Mouse (Mus musculus) testis, adult 2 months (tissue): ENCODE results near the gene Sdsl. TPM values are rescaled to one million over a fixed set of nuclear protein-coding genes. Genes with fewer than 3 reads are reported as not detected.

Experiments used
- H3K27ac ChIP-seq: fragments of 200-500 bp; 2 replicates; pipeline ENCODE4 v1.5.1; 2012; ENCODE audit warnings: low read depth, low read length; ENCODE audit not compliant: control insufficient read depth, insufficient read depth
- H3K27me3 ChIP-seq: fragments of 200-500 bp; 2 replicates; pipeline ENCODE4 v1.6.1; 2012; ENCODE audit warnings: mild to moderate bottlenecking, low read length, moderate library complexity; ENCODE audit not compliant: control insufficient read depth, insufficient read depth
- H3K36me3 ChIP-seq: fragments of 200-500 bp; 2 replicates; pipeline ENCODE4 v1.6.1; 2012; ENCODE audit warnings: mild to moderate bottlenecking, low read length; ENCODE audit not compliant: control insufficient read depth, insufficient read depth
- H3K4me1 ChIP-seq: fragments of 200-500 bp; 2 replicates; pipeline ENCODE4 v1.6.1; 2012; ENCODE audit warnings: low read length; ENCODE audit not compliant: control insufficient read depth, insufficient read depth
- H3K4me3 ChIP-seq: fragments of 200-500 bp; 2 replicates; pipeline ENCODE4 v1.5.1; 2012; ENCODE audit warnings: low read depth, mild to moderate bottlenecking, low read length, moderate library complexity, mixed read lengths; ENCODE audit not compliant: control insufficient read depth
- CTCF ChIP-seq: fragments of 200-500 bp; IDR thresholded peaks from 2 replicates; pipeline ENCODE4 v1.5.1; 2012; ENCODE audit warnings: low read depth, mild to moderate bottlenecking, inconsistent platforms, low read length, moderate library complexity; ENCODE audit not compliant: control insufficient read depth, insufficient read depth, insufficient replicate concordance
- POLR2A ChIP-seq: fragments of 200-500 bp; IDR thresholded peaks from 2 replicates; pipeline ENCODE4 v1.6.1; 2012; ENCODE audit warnings: low read depth, mild to moderate bottlenecking, inconsistent platforms, low read length, moderate library complexity; ENCODE audit not compliant: control insufficient read depth
- polyA plus RNA-seq: library from polyadenylated mRNA; depleted of rRNA; stranded (reverse); fragments of >200 nt; gene quantifications from 2 replicates; pipeline ENCODE4 v1.2.3, GENCODE M21; 2012

Gene Sdsl
- polyA plus RNA-seq, 1 experiment = 6.1 TPM

- H3K27me3 ChIP-seq = no peaks in the 10 kb centered on the region; the same call in 1 of the 2 replicates
- H3K4me1 ChIP-seq = peaks cover 5% of the 10 kb centered on the region; the same call in 1 of the 2 replicates
- H3K4me3 ChIP-seq = no peak overlapping the region
- no peak for TF ChIP-seq POLR2A
- no peak for TF ChIP-seq CTCF
- no peak overlapping the region for H3K27ac ChIP-seq
- H3K36me3 ChIP-seq = no peaks in the 10 kb centered on the region
Observed at GRCm38 (mm10) chr5:120477993-120478392, 5.4 kb upstream of the Sdsl start.

GRCm38 (mm10) chr5:120476296-120476695 lies 3.7 kb upstream of the Sdsl start, which contains the start of gene Sds:
Gene Sds (plus strand): TSS chr5:120476526.
- H3K27ac ChIP-seq = no peak within 1 kb of the TSS
- H3K36me3 ChIP-seq = no peaks in the 10 kb centered on the region
- no peak within 1 kb of the TSS for H3K4me3 ChIP-seq
- no peaks in the 10 kb centered on the region; the same call in 1 of the 2 replicates for H3K27me3 ChIP-seq
- TF ChIP-seq POLR2A = no peak
- TF ChIP-seq CTCF = no peak
- H3K4me1 ChIP-seq = peaks cover 5% of the 10 kb centered on the region; the same call in 1 of the 2 replicates

- H3K36me3 ChIP-seq = no peaks in the 10 kb centered on the region
- no peak overlapping the region for H3K27ac ChIP-seq
- H3K4me3 ChIP-seq = no peak overlapping the region
- peaks cover 5% of the 10 kb centered on the region; the same call in 1 of the 2 replicates for H3K4me1 ChIP-seq
- no peaks in the 10 kb centered on the region; the same call in 1 of the 2 replicates for H3K27me3 ChIP-seq
- TF ChIP-seq POLR2A (no peak), CTCF (no peak)
Observed at GRCm38 (mm10) chr5:120475861-120476260, 3.3 kb upstream of the Sdsl start.

GRCm38 (mm10) chr5:120473361-120473760 lies 751 bp upstream of the Sdsl start:
- Histone ChIP-seq H3K36me3 (no peaks in the 10 kb centered on the region), H3K4me3 (no peak overlapping the region), H3K27ac (no peak overlapping the region), H3K27me3 (no peaks in the 10 kb centered on the region; the same call in 1 of the 2 replicates), H3K4me1 (peaks cover 5% of the 10 kb centered on the region; the same call in 1 of the 2 replicates)
- no peak for TF ChIP-seq CTCF
- no peak for TF ChIP-seq POLR2A

GRCm38 (mm10) chr5:120471538-120471937 lies 1.1 kb downstream of the Sdsl start:
- Histone ChIP-seq H3K27ac (no peak overlapping the region), H3K4me1 (peaks cover 4% of the 10 kb centered on the region; the same call in 1 of the 2 replicates), H3K27me3 (no peaks in the 10 kb centered on the region), H3K4me3 (no peak overlapping the region), H3K36me3 (no peaks in the 10 kb centered on the region)
- TF ChIP-seq CTCF (no peak), POLR2A (no peak)

- H3K4me1 ChIP-seq = no peaks in the 10 kb centered on the region
- TF ChIP-seq POLR2A (no peak), CTCF (no peak)
- no peak overlapping the region for H3K4me3 ChIP-seq
- no peak overlapping the region for H3K27ac ChIP-seq
- no peaks in the 10 kb centered on the region for H3K36me3 ChIP-seq
- no peaks in the 10 kb centered on the region for H3K27me3 ChIP-seq
Observed at GRCm38 (mm10) chr5:120468830-120469229, 3.8 kb downstream of the Sdsl start.

GRCm38 (mm10) chr5:120468336-120468735 lies 4.3 kb downstream of the Sdsl start:
- Histone ChIP-seq H3K27ac (no peak overlapping the region), H3K4me1 (no peaks in the 10 kb centered on the region)
- TF ChIP-seq CTCF (no peak), POLR2A (no peak)

More at GRCm38 (mm10) chr5:120468336-120468735, 4.3 kb downstream of the Sdsl start:
- H3K4me3 ChIP-seq = no peak overlapping the region
- H3K36me3 ChIP-seq = no peaks in the 10 kb centered on the region
- no peaks in the 10 kb centered on the region for H3K27me3 ChIP-seq
